Mouse (Mus musculus) embryo, embryonic 10 days (tissue): ENCODE data around the gene Egln1.

ENCODE experiments used
- DNase-seq: peaks from one replicate; pipeline ENCODE4 v3.0.0-alpha.2; 2015; ENCODE audit warnings: low spot score

Egln1 gene

DNA sequence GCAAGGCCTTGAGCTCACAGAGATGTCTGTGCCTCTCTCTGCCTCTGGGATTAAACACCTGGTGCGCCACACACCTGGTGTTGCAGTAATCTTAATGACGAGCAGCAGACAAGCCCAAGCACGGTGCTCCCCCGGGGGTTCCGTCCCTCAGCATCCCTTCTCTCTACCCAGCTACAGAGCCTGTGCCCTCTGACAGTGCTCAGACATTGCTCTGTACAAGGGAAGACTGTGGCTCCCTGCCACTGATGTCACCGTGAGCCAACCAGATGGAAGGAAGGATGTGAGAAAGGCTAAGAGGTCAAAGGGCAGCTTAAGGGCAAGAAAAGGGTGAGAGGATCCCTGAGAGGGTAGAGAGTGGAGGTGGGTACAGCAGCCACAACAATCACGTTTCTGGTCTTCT is 4.7 kb downstream of the Egln1 start:
- peak; percentile 65 for DNase-seq

DNA sequence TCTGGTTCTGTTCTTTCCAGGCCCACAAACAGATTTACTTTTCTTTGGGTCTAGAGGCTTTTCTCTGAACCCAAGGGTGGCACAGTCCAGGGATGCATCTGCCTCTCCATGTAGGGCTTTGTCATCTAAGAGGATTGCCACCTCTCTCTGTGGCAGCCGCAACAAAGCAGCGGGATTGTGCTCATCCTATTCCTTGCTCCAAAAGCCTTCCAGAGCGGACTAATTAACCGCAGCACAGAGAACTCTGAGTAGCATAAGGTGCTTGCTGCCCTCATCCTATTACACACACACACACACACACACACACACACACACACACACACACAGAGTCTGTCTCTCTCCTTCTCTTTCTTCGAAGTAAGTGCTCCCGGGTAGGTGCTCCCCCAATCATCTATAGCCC is 5.3 kb downstream of the Egln1 start:
- DNase-seq: no peak

DNA sequence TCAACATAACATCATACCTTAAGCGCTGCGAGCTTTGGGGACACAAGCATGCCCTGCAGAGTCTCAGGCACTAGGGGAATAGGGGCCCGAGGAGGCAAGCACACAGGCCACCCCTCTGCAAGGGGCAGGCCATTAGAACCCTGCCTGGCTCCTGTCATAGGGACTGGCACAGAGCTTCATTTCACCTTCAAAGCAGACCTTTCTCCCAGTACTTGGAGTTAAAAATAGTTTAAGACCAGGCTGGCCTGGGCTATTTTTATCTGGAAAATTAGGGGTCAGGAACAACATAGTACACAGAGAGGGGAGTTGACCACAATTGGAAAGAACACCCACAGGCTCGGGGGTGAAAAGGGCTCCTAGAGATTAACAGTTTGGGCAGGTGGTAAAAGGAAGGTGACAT is 11.8 kb downstream of the Egln1 start:
- DNase-seq: no peak

- no peak for DNase-seq
Observed at GRCm38 (mm10) chr8:124936699-124937098, 12.4 kb downstream of the Egln1 start.

DNA sequence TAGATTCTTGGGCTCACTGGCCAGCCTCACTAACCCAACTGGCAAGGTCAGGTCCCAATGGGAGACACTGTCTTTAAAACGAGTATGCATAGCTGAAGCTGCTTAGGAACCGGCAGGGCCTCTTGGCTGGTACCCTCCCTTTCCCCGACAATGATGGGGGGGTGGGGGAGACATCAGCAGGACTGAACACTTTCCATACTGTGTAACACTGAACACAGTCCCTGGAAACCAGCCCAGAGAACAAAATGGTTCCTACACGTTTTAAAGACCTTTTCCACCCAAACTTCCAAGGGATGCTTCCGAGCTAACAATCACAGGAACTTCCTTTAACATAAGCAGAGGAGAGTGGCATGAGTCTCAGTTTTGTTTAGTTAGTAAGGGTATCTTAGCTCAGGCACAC is 14.0 kb downstream of the Egln1 start:
- DNase-seq: no peak

GRCm38 (mm10) chr8:124932435-124932834 is 16.7 kb downstream of the Egln1 start:
- no peak for DNase-seq

GRCm38 (mm10) chr8:124930649-124931048 is 18.5 kb downstream of the Egln1 start:
- no peak for DNase-seq

GRCm38 (mm10) chr8:124930086-124930485 is 19.0 kb downstream of the Egln1 start:
- DNase-seq: no peak

DNA sequence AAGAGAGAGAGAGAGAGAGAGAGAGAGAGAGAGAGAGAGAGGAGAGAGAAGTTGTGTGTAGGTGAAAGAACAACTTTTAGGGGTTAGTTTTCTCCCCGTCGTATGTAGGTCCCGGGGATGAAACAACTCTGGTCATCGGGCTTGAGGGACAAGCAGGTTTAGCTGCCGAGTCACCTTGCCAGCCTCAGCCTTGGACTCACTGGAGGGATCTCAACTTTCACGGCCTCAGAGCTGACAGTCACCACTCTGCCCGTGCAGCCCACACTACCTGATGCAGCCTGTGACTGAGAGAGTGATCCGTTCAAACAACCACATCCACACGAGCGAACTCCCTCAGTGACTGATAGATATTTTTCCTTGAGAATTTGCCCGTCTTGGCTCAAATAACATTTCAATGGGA is 20.1 kb downstream of the Egln1 start:
- no peak for DNase-seq

DNA sequence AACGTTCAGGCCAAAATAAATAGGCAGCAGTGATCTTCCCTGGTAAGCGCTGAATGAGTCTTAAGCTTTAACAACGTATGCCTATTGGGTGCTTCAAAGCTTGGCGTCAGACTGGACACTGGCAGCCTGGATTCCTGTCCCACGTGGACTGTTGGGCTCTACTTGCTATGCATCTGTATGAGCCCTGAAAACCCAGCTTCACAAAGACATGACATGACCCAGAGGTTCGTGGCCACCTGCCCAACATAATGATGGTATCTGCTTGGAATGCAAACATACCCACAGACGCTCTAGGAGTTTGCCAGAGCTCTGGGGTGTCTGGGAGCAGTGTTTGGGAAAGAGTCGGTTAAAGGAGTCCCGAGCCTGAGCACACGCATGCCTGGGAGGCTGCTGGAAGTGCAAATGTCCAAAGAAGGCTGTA is 22.8 kb downstream of the Egln1 start:
- no peak for DNase-seq

DNA sequence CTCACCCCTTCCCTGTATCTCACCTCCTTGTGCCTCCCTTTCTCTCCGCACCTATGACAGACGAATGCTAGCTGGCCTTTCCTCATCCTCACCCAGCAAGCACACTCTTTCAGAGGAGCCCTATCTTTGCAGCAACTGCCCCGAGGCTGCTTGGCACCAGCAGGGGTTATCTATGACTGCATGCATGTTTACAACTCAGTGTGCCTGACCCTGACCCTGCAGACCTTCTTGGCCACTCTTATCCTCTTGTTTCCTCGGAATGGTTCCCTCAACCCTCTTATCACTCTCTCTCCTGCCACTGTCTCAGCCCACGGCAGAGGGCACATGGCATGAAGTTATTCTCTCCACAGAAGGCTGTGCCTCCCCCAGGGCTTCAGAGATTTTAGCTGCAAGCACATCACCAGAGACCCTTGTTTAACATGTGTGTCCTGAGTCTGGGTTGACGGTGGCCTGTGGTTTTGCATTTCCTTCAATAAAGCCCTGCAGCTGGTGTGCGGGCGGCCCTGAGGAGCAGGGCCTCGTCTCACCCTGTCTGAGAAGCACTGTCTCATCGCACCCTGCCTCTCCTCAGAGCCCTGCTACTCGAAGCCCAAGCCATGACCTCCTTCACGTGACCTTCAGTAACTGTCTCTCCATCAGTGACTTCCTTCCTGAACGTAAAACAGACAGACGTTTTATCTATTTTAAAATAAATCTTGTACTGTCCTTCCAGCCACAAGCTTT is 23.4 kb downstream of the Egln1 start:
- DNase-seq: no peak

DNA sequence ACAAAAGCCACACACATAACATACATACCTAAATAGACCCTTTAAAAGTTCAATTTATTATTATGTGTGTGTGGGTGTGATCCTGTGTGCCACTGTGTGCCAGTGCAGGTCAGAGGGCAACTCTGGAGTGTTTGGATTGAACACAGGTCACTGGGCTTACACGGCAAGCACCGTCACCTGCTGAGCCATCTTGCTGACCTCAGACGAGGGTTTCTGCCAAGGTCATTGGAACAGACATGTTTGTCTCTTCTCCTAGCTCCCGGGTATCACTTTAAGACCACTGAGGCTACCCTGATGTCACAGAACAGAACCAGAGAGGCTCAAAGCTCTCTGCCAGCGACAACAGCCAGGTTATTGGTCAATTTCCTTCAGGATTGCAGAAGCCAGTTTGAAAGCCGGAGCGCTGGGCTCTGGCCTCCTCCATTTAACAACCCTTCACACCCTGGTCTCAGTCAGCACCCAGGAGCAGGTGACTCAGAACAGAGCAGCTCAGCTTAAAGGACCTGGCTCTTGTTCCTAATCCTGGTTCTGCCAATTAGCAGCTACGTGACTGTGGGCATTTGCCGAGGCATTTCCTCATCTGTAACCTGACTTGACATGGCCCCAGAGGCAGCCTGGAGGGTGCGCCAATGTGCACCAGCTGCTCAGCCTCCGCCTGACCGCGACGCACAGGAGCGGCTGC is 25.0 kb downstream of the Egln1 start:
- no peak for DNase-seq

DNA sequence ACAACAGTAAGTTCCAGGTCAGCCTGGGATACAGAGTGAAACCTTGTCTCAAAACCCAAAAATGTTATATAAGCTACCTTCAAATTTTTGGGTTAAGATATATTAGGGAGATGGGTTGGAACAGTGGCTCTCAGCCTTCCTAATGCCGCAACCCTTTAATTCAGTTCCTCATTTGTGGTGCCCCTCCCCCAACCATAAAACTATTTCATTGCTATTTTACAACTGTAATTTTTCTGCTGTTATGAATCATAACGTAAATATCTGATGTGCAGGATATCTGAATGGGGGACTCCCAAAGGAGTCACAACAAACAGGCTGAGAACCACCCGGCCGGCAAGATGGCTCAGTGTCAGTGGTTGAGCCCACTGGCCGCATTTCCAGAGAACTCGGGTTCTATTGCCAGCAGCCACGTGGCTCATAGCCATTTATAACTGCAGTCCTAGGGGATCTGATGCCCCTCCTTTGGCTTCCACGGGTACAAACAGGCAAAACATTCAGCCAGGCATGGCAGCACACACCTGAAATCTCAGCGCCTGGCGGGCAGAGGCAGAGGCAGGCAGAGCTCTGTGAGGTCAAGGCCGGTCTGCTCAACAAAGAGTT is 26.5 kb downstream of the Egln1 start:
- DNase-seq: no peak

GRCm38 (mm10) chr8:124921369-124922279 is 27.5 kb downstream of the Egln1 start:
- DNase-seq: no peak

- DNase-seq: no peak
Observed at GRCm38 (mm10) chr8:124917741-124918484, 31.2 kb downstream of the Egln1 start.

DNA sequence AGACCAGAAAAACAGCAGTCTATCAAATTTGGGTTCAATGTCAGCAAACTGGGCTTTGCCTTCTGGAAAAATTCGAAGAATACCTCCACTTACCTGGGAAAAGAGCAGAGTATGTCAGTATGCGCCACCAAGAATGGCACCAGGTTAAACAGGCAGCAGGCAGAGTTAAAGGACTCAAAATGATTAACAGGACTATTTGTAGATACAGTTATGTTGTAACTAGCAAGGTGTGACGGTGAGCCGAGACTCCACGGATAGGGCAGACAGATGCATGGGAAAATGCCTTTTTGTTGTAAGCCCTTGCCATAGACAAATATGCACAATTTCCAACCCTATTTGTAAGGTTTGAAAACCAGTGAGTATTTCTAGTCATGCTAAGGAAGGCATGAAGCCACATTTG is 35.1 kb downstream of the Egln1 start:
- DNase-seq: no peak

DNA sequence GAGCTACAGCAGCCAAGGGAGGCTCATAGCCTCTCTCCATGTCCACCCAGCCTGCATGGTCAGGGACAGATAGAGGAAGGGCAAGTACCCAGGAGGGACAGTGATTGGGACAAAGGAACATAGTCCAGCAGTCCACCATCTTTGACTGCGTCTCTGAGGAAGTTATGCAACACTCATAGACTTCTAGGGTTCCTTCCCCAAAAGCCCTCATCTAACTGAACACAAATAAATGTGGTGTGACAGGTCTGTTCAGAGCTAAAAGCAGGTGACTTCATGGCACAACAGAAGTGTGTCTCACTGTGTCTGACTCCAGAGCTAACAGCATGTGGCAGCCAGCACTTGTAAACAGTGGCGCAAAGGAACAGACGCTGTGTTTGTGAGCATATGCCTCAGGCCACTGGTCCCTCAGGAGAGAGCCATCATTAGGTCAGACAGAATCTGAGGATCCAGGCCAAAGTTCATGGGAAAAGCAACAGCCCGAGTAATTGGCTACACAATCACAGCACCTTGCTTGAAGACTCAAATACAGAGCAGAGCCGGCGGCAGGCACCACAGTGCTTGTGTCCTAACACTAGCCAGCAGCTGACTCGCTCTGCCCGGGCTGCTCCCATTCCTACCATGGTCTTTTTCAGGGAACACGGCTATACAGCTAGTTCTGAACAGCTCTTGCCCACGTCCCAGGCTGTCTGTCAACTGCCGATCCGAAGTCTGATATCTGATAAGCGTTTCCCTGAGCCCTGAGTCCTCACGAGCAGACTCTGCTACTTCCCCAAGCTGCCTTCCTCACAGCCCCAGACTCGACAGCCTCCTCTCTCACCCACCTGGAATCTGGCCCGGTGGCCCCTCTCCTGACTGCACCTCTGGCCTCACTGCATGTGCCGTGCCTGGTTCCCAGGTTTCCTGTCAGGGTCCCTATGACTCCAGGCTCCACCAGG is 36.9 kb downstream of the Egln1 start:
- peak; percentile 23 for DNase-seq

GRCm38 (mm10) chr8:124910349-124910748 is 38.8 kb downstream of the Egln1 start:
- DNase-seq: no peak

DNA sequence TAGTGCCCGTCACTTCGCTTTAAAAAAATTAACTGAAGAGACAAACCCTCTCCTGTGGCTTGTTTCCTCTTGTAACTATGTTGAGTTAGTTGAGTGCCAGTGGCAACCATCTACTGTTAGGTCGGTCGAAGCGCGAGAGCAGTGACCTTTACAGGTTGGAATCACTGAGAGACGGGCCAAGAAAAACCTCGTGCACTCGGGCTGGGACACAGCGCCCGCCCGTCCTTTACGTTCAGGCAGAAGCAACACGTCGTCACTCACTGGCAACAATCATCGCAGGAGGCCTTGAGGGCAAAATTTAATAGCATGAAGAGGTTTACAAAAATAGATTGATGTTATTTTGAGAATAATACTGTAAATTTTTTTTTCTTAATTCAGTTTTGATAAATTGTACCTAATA is 39.2 kb downstream of the Egln1 start:
- no peak for DNase-seq

DNA sequence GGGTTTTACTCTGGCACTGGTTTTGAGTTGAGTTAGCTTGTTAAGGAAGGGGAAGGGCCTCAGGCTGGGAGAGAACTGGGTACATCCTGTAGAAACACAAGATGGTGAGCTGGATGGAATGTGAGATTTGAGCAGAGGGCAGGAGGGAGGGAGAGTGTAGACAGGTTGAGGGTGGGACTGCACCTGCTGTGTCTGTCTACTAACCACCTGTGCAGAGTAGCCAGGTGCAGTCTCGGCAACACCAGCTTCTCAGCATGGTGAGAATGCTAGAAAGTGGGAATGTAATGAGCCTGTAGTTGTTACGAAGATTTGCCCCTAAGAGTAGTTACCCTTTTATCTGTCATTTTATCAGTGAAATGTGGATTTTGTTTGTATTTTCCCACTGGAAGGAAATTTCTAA is 43.6 kb downstream of the Egln1 start:
- DNase-seq: no peak

DNA sequence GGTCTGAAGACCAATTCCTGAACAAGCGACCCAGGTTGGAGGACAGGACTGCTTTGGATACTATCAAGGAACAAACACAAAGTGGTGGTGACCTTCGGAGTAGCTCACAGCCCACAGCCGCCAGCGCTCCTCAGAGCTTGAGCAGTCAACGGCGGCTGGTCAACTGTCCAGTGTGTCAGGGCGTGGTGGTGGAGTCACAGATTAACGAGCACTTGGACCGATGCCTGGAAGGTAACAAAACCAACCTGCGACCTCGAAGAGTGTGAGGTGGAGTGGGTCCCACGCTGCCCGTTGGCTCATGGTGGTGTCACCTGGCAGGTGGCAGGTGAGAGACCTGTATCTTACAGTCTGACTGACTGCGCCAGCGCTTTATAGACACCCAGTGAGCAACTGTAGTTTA is 45.9 kb downstream of the Egln1 start:
- DNase-seq: no peak
